Mouse (Mus musculus): ENCODE results near the gene Fkbpl.
A peak's percentile ranks its signal among the peaks of the same experiment; 100 is the strongest.

Fkbpl gene

DNA sequence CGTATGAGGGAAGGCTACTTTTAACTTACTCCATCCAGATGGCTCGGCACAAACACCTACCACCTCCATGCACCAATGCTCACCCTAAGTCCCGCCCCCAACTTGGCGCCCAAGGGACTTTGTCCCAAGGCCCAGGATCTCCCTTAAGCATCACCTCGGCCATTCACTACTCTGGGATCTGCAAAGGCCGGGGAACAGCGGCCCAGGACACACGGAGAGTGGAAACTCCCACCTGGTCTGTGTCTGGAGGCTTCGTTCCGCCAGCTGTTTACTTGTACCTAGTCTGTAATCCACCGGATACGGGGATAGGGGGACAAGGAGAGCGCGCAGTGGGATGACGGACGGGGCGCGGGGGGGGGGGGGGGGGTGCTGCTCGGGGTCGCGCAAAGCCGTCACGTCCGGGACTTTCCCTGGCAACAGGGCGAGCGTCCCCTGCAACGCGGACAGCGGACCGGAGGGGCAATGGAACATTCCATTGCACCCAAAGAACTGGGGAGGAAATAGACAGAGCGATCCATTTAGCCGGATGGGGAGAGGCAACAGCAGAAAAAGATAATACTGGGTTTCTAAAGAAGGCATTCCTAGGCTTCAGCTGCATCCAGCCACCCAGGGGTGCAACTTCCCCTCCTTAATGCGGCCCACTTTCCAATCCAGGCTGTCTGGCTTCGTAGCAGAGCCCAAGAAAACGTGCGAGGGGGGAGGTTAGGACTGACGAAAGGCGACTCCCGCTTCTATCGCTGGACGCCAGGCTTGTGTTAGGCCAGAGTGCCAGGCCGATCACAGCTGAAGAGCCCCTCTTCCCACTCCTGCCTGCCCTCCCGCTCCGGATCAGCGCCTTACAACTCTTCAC lies 17.2 kb upstream of the Fkbpl start:
- DNase-seq, result peak; percentile 83

DNA sequence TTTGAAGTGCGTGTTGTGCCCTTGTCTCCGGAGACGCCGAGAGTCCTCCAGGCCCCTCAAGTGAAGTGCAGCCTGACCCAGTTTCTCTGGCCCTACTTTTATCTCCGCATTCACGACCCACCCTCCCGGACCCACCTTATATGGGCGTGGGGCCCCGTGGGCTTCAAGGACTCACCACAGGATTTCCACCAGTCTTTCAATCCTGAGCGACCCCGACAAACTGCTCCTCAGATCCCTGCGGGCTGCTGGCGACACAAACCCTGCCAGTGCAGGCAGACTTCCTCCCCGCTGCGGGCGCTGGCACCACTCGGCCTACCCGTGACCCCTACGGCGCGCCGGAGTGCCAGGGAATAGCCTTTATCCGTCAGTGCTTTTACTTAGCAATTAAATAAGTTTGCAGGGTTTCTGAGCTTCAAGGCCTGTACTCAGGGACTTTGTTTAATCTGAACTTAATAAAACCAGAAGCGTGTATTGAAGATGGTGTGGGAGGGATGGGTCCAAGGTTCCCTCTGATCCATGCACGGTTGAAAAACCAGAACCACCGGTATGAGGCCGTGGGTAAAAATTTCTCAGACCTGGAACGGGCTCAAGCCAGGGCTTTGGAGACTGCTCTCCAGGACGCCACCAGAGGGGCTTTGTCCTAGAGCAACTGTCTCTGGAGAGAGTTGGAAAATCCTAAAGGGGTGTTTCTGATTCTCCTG lies 16.5 kb upstream of the Fkbpl start, which contains the start of gene Ppt2:
Gene Ppt2 (minus strand): TSS at position 568 of the 701 bp plus-strand sequence.
- DNase-seq, result peak; percentile 34

DNA sequence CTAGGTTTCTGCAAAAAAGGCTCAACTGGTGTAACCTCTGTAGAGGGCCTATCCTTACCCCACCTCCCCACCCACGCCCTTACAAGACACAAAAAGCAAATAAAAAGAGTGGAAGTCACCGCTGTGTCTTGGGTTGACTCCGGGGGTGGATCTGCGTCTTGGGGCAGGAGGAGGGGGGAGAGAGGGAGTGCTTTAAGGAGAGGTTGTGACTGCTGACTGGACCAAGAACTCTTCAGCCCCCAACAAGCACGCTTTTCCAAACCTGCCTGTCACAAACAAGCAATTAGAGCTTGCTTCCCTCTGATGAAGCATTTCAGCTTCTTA lies 16.0 kb upstream of the Fkbpl start:
- no peak for DNase-seq

DNA sequence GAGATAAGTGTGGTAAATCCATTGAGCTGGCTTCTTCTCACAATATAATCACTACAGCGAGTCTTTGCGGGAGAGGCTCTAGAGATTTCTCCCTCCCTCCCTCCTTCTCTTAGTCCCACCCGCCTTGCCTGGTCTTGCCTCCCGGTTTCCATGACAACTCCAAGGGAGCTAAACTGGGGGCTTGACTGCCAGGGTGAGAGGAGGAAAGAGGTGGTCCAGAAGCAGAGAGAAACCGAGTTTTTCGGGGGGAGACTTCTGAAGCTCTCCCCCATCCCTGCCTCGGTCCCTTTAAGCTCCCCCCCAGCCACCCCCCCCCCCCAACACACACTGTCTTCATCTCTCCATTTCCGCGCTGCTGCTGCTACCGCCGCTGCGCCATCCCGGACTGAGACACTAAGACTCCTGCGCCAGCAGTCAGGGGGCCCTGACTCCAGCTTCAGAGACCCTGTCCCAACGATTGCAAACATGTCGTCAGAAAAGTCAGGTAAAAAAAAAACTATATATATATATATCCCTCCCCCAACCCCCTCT lies 15.3 kb upstream of the Fkbpl start, which contains the start of gene Prrt1:
Gene Prrt1 (plus strand): TSS at position 313 of the 531 bp plus-strand sequence.
- DNase-seq, result no peak

DNA sequence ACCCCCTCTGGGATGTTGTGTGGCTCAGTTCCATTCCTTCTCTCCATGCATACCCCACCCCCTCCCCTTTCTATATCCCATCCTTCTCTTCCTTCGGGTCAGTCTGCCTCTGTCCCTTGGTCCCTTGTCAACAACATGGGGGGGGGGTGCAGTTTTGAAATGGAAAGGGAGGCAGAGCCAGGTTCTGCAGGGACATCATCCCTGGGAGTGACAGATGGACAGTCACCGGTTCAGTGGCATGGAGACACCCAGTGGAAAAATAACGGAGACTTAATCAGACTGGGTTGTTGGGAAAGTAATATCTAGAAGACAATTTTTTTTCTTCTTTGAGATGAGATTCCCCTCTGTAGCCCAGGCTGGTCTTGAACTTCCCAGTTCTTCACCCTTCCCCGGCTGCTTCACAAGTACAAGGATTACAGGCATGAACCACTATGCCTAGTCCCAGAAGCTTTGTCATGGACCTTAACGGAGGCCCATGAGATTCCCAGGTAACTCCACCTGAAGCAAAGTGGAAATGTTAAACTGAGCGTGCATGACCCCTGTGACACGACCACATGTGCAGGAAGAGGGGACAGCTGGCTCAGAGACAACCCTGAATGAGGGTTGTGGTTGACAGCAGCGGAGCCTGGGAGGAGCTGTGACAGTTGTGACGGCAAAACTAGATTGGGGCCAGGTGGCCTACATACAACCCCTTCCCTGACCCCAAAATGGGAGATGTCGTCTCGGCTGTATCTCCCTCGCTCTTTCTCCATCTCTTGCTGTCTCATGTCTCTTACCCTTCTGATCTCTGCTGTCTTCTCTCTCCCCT lies 14.6 kb upstream of the Fkbpl start:
- no peak for DNase-seq

DNA sequence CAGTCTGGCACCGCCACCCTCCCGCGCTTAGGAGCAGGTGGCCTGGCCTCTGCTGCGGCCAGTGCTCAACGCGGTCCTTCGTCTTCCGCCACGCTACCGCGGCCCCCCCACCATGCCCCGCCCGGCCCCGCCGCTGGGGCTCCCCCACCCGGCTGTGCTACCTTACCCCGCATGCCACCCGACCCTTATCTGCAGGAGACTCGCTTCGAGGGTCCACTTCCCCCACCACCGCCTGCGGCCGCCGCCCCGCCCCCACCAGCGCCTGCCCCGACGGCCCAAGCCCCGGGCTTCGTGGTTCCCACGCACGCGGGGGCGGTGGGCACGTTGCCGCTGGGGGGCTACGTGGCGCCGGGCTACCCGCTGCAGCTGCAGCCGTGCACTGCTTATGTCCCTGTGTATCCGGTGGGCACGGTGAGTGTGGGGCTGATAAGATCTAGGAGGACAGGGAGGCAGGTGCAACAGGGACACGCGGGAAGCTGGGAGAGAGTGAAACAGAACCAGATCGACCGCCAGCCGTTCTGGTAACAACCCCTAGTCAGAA lies 13.7 kb upstream of the Fkbpl start:
- no peak for DNase-seq

DNA sequence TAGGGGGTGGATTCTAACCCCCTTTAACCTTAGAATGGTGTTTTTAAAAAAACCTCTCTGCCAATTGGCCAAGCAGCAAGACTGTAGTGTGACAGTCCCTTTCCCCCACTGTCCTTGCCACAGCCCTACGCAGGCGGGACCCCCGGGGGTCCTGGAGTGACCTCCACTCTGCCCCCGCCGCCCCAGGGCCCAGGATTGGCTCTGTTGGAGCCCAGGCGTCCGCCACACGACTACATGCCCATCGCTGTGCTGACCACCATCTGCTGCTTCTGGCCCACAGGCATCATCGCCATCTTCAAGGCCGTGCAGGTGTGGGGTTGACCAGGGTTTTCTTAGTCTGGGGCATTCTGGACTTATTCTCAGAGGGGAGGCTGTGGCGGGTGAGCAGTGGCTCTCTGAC lies 12.9 kb upstream of the Fkbpl start:
- DNase-seq, result no peak

DNA sequence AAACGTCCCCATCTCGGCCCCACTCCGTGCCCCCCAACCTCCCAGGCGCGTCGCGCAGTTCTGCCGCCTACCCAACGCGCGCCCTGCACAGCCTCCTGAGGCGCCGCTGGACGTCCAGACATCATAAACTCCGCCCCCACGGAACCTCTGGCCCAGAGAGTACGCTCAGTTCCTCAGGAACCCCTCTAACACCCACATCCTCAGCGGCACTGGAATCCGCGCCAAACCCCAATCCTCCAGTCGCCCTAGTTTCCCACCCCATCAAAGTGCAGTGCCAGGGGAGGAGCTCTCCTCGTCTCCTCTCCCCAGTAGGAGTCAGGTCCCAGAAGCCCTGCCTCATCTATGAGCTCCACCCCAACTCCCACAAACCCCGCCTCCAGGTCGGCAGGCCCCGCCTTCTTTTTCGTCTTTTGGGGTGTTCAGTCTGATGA lies 12.3 kb upstream of the Fkbpl start:
- peak; percentile 70 for DNase-seq

DNA sequence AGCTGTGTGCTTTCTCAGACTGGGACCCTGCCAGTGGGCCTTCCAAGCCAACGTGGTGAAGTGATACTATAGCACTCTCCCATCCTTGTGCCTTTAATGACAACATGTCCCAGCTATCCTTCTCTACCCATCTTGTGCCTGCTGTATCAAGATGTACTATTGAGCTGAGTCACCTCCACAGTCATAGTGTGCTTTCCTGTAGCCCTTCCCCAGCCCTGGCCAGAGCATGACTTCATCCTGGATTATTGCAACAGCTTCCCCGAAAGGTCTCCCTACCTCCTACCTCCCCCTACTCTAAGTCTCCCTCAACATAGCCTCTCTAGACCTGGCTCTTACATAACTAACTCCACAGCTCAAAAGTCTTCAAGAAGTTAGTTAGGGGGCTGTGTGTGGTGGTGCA lies 8.9 kb upstream of the Fkbpl start:
- no peak for DNase-seq

DNA sequence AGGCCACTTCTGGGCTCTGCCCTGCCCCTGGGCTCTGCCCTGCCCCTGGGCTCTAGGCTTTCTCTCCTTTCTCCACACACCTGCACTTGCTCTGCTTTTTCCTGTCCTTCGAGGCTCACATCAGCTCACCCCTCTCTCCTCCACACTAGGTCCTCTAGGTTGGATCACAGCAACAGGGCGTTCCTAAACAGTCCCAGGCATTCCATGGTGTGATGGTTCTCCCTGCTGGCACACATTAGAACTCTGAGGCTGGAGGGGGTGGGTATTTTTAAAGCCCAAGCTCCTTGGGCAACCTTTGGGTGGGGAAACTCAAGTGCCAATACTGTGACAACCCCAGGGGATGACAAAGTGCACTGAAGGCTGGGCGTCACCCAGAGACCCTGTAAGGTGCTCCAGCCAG lies 7.1 kb upstream of the Fkbpl start:
- no peak for DNase-seq

DNA sequence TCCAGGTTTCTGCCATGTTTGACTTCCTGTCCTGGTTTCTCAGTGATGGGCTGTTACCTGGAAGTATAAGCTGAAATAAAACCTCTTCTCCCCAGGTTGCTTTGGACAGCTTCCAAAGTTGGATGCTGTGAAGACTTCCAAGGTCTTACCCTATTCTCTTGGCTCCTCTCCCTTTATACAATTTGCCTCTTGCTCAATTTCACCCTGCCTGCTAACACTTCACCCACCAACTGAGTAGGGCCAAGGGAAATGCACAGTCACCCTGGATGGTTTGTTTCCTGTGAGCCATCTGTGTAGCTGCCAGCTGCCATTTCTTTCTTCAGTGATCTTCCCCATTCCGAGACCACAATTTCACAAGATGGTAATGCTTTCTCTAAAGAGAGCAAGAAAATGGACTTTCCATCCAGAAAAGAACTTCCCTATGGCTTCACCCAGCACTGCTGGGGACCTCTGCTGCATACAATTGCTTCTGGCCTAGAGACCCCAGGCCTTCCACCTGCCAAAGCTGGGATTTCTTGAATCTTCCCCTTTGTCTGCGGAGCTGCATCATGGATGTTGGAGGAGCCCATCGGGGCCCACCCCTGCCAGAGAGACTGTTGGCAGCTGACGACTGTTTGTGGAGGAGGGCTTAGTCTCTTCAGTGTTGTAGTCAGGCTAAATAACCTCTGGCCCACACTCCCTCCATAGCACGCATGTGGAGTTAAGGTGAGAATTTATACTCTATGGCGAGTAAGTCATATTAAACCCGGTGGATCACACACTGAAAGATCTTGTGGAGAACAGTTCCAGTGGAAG lies 4.9 kb upstream of the Fkbpl start:
- DNase-seq, result no peak

DNA sequence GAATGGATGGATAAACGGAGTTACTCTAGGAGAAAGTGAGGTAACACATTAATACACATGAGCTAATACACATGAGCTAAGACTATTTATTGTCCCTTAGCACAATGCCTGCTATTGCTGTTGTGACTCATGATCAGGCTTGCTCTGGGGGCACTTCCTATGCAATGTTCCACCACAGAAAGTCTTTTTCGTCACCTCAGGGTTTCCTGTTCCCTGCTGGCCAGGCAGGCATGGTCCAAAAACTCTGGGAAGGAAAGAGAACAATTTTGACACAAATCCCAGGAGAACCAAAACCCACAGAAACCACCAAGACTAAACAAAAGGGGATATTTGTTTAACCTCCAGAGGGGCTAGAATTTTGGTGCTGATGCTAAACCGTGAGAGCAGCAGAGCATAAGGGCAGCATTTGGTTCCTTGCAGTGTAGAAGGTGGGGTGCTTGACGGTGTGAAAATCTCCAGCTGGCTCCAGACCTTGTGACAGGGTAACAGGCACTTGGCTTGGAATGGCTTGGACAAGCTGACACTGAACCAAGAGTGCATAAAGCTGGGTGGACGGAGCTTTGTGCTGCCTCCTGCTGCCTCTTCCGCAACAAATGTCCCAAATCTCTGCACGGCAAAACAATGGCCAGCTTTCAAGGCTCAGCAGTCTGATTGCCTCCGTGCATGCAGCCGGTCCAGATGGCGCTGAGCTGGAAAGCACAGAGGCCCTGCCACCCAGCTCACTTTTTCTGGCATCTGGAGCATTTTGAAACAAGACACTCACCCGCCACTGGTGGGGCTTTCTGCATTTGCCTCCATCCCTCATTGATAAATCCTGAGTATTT lies 3.6 kb upstream of the Fkbpl start:
- no peak for DNase-seq

DNA sequence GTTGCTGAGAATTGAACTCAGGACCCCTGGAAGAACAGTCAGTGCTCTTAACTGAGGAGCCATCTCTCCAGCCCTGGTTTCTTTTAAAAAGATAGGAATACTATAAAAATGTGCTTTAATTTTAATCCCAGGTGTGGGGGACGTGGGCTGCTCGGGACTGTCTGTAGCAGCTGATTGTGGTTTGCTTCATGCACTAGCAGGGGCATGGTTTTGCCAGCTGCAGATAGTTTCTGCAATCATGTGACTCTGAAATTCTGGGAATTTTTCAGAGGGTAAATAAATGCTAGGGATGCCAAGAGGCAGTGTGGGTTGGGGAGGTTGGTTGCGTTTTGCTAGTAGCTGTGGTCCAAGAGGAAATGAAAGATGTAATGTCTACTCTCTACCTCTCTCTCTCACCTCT lies 2.6 kb upstream of the Fkbpl start:
- DNase-seq, result no peak

DNA sequence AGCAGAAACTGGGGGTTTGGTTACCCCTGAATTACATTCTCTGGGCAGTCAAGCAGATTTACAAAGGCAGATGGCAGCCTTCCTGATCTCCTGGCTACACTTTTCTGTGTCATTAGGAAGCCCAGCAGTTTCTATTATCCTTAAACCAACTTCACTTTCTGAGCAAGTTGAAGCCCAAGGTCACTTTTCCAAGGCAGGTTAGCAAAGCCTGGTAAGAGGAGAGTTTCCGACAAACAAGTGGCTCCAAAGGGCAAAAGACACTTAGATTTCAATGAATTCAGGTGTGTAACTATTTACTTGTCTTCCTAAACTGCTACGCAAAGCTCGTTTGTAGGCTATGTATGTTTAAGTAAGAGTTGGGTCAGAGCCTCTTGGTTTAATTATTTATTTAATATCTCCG lies 1.2 kb upstream of the Fkbpl start:
- DNase-seq, result no peak

DNA sequence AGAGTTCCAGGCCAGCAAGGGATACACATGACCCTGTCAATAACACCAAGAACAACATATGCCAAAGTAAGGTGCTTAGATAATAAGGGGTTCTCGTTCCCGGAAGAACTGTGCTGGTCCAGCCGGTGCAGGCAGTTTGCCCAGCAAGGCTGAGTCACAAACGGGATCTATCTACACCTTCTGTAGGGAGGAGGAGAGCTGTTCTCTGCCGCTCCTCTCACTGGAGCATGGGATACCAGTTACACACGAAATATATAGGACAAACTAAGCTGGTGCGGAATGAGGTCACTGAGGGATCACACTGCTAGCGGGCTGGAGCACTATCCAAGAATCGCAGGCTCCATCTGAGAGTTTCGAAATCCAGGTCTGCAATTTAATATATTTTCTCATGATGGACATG lies 620 bp upstream of the Fkbpl start:
- no peak for DNase-seq

DNA sequence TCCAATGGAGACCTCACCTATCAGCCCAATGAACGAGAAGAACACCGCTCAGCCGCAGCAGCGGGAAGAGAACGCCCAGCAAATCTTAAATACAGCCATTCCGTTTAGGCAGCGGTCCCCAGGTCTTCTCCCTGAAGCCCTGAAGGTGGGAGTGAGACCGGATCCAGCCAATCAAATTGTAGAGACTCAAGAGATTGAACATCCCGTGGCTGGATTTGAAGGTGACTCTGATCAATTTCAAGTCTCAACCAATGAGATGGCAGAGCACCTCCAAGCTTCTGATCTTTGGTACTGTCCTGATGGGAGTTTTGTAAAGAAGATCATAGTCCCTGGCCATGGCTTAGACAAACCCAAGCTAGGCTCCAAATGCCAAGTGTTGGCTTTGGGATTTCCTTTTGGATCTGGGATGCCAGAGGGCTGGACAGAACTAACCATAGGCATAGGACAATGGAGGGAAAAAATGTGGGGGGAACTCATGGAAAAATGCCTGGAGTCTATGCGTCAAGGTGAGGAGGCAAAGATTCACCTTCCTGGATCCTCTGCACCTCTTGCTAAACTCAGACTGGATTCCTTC lies 779 bp downstream of the Fkbpl start:
- DNase-seq, result no peak

DNA sequence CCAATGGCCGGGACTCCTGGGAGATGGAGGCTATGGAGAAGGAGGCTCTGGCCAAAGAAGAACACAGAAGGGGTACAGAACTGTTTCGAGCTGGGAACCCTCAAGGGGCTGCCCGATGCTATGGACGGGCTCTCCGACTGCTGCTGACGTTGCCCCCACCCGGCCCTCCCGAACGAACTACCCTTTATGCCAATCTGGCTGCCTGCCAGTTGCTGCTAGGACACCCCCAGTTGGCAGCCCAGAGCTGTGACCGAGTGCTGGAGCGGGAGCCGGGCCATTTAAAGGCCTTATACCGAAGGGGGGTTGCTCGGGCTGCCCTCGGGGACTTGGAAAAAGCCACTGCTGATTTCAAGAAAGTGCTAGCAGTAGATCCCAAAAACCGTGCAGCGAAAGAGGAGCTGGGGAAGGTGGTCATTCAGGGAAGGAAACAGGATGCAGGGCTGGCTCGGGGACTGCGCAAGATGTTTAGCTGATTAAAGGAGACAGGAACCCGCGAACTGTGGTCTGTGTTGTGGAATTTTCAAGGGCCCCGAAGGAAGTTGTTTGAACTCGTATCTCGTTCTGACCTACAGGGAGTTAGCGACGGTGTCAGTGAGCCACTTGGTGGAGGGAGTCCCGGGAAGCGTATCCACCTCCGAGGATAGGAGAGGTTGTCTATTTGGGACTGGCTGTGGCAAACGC lies 1.4 kb downstream of the Fkbpl start:
- no peak for DNase-seq

DNA sequence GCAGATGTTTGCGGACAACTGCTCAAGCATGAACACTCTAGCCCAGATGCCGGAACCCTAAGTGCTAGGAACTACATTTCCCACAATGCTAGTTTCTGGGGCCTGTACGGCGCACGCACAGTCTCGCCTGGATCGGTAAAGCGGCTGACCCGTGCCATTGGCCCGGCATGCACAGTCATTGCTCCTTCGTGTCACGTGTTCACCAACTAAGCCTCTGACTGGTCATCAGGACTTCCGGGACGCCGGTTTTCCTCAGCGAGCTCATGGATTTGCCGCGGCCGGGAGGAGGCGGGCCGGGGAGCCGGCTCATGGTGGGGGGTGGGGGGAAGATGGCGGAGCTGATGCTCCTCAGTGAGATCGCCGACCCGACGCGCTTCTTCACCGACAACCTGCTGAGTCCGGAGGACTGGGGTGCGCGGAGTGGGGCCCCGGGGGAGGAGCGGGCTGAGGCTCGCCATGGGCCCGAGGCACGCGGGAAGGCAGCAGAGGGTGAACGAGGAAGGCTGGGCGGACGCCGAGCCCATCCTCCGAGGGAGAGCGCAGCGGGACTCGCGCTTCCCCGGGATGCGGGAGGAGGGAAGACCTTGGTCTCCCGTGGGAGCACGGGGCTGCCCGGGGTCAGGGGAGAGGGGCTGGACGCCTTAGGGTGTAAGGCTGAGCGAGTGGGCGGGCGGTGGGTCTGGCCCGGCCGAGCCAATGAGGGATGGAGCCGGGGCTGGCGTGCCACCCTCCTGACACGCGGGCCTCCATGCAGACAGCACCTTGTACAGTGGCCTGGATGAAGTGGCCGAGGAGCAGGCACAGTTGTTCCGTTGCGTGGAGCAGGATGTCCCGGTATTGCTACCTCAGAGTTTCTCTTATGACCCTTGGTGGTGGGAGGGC lies 2.6 kb downstream of the Fkbpl start, which contains the start of gene Atf6b:
Gene Atf6b (plus strand): TSS at position 241 of the 882 bp plus-strand sequence.
- DNase-seq, result peak; percentile 96
